Mouse (Mus musculus) lung, postnatal 4 days (tissue): ENCODE measurements around the gene Tbl1x.

Experiments
- DNase-seq, 2 experiments: peaks; one replicate each; pipeline ENCODE4 v3.0.0; 2021

Gene Tbl1x

DNA sequence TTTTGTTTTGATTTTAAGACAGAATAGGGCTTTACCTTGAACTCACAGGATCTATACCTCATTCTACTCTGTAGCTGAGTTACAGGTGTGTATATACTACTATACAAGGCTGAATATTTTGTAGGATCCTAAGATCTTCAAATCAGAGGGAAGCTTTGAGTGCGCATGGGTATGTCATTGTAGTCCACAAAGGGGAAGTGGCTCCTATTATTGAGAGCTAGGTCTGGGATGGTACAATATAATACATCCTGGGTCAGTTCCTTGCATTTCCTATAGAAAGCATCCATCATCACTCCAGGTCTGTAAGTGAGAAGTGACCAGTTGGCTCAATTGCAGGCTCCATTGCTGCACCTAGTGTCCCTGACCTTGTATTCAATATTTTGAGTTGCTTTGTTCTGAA is 102.2 kb downstream of the Tbl1x start:
- DNase-seq = no peak

DNA sequence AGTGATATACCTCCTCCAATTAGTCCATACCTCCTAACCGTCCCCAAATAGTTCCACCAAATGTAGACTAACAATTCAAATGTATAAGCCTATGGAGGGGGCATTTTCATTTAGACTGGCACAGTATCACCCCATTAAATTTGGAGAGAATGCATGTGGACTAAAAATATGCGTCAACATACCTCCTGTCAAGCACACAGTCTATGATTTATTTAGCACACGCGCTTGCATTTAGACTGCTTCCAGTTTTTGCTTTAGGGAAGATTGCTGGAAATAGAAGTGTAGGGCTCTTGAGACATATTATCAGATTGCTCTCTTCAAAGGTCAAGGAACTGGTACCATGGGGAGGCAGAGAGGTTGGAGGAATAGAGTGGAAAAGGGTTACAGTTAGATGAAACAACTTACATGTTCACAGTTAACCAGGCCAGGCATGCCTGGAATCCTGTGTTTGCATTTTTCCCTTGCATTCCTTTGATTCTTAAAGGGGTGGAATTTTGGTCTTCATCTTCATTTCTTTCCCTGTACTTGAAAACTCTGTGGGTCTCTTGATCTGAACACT is 105.0 kb downstream of the Tbl1x start:
- DNase-seq = no peak

DNA sequence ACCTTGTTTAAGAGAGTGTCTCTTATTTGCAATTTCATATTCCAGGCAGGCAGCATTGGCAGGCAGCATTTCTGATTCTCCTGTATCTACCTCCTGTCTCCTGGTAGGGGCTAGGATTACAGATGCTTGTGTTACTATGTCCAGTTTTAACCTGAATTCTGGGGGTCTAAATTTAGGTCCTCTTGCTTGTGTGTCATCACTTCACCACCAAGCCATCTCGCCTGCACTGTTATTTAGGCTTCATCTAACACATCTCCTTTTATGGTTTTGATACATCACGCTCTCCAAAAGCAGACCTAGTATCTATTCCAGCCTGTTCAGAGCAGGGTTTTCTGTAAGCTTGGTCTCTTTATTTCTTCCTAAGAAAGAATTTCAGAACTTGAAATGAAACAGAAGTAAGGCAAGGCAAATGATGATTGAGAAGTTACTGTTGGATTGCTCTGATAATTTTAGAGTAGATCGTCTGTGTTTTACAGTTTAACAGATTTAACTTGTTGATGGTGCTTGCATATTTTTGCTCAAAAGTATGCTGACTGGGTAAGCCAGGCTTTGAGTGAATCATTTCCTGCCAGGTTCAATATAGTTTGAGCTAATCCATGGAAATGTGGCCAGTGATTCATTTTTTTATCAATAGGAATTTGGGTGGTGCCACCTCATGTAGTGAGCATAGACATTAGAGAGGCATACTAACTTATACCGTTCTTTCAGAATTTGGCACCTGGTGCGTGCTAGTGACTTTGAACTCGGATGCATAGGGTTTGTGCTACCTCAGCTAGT is 106.7 kb downstream of the Tbl1x start:
- DNase-seq = no peak

DNA sequence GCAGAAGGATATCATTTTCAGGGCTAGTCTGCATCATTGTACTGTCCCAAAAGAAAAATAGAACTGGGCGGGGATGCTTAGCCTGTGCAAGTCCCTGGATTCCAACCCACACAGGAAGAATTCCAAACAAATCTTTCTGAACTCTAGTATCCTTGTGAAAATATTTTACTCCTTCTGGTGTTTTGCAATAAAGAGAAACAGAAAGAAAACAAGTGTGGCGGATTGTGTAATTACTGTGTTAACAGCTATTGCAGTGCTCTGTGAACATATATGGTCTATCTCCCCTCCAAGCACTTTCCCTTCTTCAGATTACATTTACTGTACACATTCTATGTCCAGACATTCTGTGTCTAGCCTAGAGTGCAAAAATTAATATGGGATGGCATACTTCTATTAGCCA is 119.6 kb downstream of the Tbl1x start:
- DNase-seq = no peak

DNA sequence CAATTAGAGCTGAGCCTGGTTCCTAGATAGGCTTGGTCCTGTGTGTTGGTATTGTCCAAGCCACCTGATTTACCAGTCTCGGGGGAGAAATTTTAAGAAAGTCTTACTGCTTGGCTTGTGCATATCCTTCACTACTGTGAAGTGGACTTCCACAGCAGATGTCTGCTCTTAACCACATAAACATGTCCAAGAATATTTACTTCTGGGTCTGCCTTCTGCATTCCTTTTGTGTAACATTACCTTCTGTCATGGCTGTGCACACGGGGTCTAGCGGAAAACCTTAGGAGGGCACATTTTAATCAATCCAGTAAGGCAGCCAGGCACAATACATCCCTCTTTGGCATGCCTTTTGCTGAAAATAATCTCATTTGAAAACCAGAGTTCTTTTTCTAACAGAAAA is 125.7 kb downstream of the Tbl1x start:
- no peak for DNase-seq

DNA sequence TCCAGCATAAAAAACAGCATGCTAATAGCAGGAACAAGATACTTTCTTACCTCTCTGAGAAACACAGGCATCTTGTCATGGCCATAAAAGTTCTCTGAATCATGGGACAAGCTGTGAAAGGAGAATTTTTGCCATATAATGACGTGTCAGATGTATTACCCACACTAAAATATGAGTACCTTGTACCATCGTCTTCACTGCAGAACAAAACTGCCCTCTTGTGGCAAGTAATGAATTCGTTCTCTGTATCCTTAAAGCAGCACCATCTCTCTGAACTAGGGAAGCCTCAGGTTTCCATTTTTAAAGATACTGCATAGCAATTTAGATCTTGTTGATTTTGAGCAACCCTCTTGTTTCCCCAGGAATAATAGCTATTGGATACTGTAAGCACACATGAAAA is 127.3 kb downstream of the Tbl1x start:
- peak in 1 of 2 experiments; percentile 43 for DNase-seq

DNA sequence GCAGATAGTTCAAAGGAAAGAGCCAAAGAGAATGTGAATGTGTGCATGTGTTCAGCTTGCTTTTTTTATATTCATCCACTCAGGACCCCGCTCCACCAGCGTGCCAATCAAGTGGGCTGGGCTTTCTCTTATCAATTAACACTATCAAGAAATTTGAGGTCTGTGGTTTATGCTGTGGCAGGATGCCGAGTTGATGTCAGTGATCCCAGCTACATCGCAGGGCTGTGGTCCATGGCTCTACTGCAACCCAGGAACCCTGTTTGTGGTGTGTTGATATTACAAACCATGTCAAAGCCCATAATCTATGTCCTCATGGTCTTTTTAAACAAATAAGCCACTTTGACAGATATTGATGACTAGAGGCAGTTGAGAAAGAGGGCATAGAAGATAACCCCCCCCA is 129.5 kb downstream of the Tbl1x start:
- no peak for DNase-seq

DNA sequence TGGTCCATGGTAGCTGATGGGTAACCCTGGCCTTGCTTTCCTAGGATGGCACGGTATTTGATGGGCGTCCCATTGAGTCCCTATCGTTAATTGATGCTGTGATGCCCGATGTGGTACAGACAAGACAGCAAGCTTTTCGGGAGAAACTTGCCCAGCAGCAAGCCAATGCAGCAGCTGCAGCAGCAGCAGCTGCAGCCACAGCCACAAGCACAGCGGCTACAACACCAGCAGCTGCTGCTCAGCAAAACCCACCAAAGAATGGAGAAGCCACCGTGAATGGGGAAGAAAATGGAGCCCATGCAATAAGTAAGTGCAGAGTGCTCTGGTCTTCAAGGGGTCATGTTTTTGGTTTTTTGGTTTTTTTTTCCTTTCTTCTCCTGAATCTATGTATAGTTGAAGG is 135.4 kb downstream of the Tbl1x start:
- DNase-seq = no peak

DNA sequence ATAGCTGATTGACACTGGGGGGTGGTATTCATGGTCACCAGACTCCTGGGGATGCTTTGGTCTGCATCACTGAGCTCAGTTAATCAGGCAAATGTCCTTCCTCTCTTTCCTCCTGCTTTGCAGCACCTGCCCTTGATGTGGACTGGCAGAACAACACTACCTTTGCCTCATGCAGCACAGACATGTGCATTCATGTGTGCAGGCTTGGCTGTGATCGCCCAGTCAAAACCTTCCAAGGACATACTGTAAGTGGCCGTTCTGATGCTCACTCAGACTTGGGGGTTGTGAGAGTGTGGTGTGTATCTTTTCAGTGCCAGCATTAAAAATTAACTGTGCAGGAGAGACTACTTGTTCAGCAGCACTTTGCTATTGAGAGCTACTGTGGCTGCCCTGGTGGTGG is 139.4 kb downstream of the Tbl1x start:
- DNase-seq = no peak

DNA sequence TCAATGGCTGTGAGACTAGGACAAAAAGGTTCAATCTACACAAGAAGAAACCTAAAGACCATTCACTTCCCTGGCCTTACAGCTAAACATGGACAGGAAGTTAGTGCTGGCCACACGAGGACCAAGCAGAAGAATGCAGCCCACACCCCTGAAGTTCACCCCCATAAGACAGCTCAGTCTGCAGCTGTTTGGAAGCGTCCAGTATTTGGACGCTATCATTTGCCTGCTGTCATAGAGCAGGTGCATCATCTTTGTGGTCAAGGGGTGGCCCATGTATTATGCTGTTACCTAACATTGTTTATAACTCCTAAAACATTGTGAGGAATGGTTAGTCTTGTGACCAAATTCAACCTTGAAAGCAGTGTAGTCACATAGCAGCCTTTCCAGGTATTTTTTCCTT is 151.2 kb downstream of the Tbl1x start:
- no peak for DNase-seq

DNA sequence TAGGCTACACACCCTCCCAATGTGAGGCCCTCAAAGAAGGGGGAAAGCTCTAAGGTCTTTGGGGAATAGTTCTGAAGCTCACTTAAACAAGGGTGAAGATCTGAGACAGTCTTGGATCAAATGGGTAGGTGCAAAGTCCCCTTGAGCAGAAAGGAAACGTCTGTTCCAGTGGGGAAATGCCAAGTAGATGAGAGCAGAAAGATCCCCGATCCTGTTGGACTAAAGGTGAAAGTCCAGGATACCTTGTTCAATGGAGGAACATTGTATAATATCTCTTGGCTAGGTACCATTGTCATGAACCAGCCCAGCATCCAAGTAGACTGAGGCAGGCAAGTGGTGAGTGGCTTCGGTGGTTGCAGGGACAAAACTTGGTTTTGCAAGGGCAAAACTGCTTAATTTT is 152.5 kb downstream of the Tbl1x start:
- no peak for DNase-seq

DNA sequence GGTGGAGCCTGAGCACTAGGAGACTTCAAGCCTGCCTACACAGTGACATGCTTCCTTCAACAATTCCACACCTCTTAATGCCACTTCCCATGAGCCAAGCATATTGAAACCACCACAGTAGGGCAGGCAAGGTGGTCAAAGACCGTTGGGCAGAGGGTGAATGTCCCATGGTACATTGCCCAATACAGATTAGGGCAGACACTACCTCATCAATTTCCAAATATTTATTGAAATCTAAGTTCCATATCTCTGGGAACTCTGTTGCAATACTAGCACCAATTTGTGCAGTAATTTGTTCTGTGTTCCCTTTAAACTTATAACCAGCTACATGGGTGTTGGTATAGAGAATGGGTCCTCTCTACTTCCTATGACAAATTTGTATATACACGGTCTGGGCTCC is 154.2 kb downstream of the Tbl1x start:
- DNase-seq = no peak

DNA sequence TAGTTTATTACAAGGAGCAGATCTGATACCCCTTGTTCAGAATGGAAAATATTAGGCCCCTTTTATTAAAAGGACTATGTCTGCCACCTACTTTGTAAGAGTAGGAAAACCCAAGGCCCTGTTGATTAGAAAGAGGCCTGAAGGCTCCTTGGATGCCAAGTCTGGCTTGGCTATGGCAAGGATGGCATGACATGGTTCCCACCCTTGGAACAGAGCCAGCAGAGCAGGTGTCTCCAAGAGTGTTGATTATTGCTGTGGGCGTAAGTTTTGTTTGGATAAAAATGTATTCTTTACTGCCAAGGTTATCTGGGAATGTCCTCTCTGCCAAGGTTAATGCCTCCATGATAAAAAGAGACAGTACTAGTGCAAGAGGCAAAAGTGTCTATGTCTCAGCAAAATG is 156.1 kb downstream of the Tbl1x start:
- DNase-seq = no peak

DNA sequence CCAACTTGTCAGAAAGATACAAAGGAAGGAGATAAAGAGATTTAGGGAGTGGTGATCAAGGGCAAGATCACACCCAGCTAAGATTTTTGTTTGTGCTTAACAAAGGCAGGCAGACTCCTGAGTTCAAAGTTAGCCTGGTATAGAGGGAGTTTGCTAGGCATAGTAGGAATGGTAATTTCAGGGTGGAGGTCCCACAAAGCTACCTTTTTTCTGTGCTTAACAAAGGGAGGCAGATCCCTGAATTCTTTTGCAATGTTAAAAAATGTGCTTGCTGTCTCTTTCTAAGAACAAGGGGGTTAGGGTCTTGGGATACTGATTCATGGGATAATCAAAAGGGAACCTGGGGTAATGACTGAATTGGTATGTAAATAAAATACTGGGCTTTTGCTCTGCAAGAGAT is 156.6 kb downstream of the Tbl1x start:
- no peak for DNase-seq

DNA sequence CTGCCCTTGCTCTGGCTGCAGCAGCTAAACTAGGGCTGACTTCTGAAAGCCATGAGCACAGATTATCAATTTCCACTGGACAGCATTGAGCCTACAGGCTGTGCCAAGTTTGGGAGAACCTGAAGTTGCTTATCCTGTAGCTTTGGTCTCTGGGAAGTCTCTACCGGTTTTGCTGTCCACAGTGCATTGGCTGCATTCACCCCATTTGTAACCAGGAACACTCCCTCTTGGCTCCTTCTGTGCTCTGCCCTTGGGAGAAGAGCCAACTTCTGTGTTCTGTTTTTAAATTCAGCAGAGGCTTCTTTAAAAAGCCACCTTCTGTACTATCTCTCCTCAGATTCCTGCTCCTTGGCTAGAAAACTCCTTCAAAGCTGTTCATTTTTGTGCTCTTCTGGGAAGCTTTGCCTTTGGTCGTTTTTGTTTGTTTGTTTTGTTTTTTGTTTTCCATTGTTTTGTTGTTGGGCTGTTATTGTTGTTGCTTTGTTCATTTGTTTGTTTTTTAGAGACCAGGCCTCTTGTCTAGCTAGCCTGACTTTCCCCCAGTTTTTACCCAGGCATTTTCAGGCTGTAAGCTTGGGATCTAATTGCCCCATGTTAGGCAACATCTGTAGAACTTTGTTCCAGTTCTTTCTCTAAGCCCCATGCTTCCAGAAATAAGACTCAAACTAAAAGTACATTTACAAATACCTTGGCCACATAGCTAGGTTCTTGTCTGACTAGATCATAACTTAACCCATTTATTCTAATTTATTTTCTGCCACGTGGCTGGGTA is 159.2 kb downstream of the Tbl1x start:
- no peak for DNase-seq
